Mouse (Mus musculus) mouse embryonic stem cell (cell line): ENCODE results near the gene Nmur1.

Source experiments
- in situ Hi-C, 2 experiments: fragments of 300-500 bp; cut with MboI; formaldehyde crosslinking; loops; 1 replicate in 1 of 2; 3 replicates in 1 of 2; pipeline ENCODE4 v1.14.3; 2019 to 2020; ENCODE audit warnings: low sequenced_read_pairs in 2 of 2, low pct_unique_long_range_greater_than_20kb in 1 of 2, mixed read lengths in 1 of 2; ENCODE audit not compliant: unreplicated experiment in 1 of 2

Gene Nmur1

DNA sequence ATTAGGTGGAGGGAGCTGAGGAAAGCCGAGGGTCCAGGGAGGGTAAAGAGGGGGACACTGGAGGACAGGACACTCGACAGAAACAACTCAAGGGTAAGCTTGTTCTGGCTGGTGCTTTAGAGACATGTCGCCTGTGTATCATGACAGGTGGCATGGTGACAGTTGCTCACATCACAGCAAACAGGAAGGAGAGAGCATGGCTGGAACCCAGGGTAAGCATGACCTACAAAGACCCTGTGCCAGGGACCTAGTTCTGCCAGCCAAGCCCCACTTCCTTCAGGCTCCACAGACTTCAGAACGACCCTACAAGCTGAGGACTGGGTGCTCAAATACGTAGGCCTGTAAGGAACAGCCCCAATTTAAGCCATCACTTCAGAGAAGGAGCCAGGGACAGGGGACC is 2.1 kb downstream of the Nmur1 start:
- in situ Hi-C loops = no loop called here

DNA sequence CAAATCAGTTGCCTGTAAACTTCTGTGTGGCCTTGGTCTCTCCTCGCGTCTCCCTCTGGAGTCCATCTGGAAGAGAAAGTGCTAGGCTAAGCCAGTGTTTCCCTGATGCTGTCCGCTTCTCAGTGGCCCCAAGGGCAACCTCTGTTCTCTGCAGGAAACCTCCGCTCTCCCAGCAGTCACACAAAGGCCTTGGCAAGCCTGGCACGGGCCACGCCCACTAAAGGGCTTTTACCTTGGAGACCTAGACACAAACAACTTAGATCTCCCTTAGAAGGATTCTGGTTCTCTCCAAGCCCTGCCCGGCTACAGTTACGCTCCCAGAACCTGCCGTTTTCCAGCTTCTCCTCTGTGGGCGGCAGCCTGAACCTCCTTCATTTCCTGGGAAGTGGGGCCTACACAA is 5.0 kb downstream of the Nmur1 start:
- in situ Hi-C loops = no loop called here

DNA sequence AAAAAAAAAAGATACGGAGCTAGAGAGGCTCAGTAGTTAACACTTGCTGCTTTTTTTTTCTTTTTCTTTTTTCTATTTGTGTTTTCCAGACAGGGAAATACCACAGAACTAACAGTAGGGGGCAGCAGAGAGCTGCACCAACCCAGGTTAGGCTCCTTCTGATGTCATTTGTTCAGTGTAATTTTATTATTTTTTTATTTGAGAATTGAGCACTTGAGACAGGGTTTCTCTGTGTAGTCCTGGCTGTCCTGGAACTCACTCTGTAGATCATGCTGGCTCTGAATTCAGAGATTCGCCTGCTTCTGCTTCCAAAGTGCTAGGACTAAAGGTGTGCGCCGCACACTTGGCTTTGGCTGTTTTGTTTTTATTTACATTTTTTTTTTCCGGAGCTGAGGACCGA is 9.7 kb downstream of the Nmur1 start:
- in situ Hi-C loops = no loop called here

DNA sequence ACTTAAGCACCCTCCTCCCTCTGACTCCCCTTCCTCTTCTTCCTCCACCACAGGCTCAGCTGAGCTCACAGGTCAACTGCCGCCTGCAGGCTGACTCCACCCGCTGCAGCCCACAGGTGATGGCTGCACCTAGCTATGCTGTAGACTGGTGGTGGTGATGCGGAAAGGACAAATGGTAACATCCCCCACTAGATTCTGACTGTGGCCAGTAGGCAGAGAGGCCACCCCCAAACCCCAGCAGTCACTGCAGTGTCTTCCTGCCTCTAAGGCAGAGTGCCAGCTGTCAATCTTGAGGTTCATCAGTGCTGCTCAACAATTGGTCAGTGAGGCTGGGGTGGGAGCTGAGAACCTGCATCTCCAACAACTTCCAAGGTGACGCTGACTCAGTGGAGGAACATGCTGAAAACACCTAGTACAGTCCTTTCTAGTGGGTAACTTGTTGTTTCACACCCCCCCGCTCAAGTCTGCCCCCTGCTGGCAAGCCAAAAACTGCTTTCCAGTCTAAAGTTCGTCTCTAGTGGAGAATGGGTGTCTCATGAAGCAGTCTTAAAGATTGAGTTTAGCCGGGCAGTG is 10.3 kb downstream of the Nmur1 start:
- in situ Hi-C loops = no loop called here

DNA sequence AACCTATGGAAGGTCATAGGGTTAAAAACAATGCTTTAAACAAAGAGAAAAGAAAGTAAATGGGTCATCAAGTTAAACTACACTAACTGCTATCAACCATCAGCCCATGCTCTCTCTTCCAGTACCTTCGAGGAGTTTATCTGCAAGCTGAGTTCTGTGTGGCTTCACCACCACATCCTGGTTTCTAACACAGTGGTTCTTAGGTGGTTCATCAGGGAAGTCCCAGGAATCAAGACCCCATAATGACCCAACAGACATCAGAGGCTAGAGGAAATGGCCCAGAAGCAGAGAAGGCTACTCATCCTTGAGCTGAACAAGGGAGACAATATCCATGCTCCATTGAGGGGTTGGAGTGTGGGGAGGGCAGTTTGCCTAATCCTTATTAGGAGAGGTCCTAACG is 10.9 kb downstream of the Nmur1 start:
- in situ Hi-C loops = no loop called here

DNA sequence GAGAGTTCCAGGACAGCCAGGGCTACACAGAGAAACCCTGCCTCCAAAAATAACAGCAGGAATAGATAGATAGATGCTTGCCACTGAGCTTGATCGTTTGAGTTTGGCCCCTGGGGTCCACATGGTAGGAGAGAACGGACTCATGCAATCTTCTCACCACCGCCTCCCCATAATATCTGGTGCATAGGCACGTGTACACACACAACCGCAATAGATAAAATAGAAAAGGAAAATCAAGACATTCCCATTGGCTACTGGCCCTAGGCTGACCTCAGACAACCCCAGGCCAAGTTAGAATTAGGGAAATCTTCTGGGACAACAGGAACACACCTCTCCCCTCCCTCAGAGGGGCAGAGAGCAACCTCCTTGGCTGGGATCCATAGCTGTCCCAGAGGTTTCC is 11.3 kb downstream of the Nmur1 start:
- in situ Hi-C loops = no loop called here

DNA sequence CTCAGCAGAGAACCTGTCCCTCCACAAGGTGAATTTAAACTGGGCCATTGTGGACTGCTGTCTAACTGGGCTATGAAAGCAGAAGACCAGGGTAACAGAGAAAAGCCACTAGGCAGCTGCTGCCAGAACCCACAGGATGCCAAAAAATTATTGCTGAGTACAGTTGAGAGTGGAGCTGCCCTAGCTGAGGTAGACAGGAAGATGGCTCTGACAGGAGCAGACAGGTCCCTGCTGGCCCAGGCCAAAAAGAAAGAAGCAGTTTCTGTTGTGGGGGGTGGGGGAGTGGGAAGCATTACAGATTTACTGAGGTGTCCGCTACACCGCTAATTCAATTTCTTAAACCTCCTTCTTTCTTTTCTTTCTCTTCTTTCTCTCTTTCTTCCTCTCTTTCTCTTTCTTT is 16.6 kb downstream of the Nmur1 start:
- in situ Hi-C loops = no loop called here

DNA sequence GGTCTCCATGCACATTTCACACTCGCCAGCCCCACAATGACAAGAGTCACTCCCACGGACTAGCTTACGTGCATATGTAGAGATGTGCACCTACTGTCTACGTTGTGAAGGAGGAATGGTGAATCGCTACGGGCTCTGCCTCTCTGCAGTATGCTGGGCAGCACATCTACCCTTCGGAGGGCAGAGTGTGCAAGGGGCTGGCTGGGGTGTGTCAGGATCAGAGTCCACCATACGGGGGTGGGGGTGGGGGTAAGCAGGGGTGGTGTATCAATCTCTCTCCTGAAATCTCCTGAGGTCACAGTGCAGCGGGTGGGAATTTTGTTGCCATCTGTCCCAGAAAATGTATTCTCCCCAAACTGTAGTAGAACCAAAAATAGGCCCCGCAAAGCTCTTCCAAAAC is 17.5 kb downstream of the Nmur1 start:
- in situ Hi-C loops = no loop called here

DNA sequence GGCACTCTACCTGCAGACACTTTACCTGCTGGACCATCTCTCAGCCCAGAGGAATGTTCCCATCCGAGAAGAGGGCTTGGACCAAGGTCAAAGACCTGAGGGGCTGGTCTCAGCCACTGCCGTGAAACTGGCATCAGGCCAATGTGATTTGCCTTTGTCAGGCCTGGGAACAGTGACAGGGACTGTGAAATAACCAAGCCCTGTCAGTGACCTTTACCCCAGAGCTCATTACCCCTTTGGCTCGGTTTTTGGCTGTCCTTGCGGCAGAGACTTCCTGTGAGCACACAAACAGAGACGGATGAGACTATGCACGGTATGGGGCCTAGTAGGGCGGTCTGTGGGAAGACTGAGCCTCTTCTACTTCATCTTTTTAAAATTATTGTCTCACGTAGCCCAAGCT is 19.1 kb downstream of the Nmur1 start:
- in situ Hi-C loops = no loop called here

DNA sequence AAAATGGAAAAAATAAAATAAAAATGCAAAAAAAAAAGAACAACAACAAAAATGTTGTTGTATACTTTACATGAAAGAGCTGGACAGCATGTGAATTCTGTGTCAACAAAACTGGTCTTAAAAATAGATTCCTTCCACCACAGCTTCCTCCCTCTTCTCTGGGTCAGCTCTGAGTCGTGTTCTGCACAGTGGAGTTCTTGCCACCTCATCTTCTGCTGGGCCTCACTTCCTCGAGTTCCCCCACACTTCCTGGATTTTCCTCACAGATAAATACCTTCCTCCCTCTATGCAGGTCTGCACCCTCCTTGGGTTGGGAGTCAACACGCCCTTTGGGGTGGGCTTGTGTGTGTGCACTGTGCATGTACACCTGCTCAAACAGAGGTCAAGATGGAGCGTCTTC is 19.7 kb downstream of the Nmur1 start:
- in situ Hi-C loops = no loop called here

DNA sequence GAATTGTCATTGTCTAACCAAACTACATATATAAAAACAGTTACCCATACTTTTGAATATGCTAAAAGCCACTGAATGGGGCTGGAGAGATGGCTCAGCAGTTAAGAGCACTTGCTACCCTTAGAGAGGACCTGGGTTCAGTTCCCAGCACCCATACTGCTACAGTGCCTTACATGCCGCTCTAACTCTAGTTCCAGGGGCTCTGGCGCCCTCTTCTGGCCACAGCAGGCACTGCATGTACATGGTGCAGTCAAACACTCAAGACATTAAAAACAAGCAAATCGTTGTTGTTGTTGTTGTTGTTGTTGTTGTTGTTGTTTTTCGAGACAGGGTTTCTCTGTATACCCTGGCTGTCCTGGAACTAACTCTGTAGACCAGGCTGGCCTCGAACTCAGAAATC is 21.2 kb downstream of the Nmur1 start:
- in situ Hi-C loops = no loop called here

DNA sequence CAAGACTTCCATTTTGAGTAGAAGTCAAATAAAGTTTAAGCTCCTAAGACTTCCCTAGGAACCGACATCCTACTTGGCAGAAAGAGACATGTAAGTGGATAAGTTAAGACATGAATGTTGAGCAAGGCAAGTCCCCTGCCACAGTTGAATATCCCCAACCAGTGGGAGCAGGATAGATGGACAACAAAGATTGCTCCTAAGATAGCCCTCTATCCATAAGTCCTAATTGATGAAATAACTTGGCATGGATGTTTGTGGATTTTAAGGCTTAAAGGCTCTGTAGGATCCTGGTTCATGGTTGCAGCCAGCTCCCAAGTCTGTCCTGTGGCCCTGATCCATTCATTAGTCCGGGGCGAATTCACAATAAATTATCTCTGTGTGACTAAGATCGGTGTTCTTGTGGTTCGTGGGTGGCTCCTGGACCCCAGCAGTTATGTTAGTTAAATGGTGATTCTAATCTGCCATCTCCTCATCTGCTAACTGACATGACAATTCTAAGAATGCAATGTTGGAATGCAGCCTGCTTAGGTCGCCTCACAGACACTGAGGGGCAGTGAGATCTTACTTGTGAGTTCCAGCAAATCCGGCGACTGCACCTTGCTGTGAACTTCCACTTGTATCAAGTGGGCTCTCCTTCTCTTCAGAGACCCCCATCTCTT is 25.8 kb downstream of the Nmur1 start:
- in situ Hi-C loops = no loop called here

DNA sequence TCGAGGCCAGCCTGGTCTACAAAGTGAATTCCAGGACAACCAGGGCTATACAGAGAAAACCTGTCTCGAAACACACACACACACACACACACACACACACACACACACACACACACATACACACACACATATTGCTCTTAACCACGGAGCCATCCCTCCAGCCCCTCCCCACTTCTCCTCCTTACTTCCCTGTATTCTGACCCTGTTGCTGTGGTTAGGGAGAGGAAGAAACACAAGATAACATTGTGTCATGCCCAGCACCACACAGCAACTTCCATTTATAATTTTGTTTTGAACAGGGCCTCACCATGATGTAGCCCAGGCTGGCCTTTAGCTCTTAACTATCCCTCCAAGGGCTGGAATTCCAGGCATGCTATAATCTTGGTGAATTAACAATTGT is 26.7 kb downstream of the Nmur1 start:
- in situ Hi-C loops = loop anchor here in 1 of 2 experiments (25.0 kb wide), 1 partner anchor 663 kb away; no protein-coding TSS in a partner anchor

DNA sequence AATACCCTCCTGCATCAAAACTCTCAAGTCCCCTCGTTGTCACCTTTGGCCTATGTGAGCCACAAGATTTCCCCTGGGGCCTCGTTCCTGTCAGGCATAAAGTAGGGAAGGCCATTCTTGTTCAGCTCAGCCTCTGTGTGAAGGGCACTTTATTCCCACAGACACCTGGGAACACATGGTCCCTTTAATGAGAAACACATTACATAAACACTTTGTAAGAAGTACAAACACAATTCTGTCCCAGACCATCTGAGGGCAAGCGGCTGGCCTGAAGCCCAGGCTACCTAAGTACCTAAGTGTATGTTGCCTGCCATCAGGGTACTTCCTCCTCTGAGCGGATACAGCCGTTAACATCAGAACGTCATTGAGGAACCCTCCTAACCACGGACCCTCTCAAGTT is 27.8 kb downstream of the Nmur1 start:
- in situ Hi-C loops = loop anchor here in 1 of 2 experiments (25.0 kb wide), 1 partner anchor 664 kb away; no protein-coding TSS in a partner anchor

DNA sequence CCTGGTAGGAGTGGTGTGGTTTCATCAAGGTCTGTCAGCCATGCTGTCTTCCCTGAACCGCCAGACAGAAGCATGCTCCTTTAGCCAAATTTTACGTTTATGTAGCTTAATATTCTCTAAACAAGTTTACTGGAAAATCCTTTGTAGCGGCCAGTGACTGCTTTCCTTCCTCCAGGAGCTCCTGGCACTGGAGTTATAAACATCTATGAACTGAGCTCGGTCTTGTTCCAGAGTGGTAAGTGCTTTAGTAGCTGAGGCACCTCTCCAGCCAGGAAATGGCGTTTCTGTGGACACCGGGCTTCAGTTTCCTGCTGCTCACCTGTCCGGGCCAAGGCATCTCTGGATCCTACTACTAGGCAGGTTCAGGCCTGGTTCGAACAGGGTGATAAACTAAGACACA is 28.4 kb downstream of the Nmur1 start:
- in situ Hi-C loops = loop anchor here in 1 of 2 experiments (25.0 kb wide), 1 partner anchor 665 kb away; no protein-coding TSS in a partner anchor

DNA sequence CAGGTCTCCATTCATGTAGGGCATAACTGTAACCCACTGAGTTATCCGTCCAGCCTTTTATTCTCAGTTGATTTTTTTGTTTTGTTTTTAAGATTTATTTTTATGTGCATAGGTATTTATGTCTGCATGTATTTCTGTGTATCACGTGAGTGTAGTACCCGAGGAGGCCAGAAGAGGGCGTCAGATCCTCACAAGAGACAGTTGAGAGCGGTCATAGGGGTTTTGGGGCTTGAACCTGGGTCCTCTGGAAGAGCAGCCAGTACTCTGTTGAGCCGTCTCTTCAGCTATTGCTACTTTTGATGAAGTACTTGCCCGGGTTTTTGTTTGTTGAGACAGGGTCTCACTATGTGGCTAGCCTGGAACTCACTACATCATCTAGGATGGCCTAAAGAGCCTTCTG is 30.1 kb downstream of the Nmur1 start:
- in situ Hi-C loops = loop anchor here in 1 of 2 experiments (25.0 kb wide), 1 partner anchor 666 kb away; no protein-coding TSS in a partner anchor

DNA sequence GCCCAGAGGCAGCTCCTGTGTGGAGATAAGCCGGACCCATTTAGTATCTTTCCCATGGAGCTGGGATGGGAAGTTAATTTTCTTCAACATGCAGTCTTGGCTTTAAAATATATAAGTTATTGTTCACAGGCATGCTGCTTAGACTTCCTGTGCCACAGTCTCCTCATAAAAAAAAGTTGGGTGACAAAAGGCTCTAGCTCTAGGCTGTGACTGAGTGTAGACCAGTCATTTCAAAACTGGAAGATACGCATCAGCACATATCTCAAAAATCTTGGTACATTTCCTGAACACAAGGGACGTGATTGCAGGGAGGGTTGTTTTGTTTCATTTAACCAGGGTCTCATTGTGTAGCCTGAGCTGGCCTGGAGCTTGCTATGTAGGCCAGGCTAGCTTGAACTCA is 31.8 kb downstream of the Nmur1 start:
- in situ Hi-C loops = loop anchor here in 1 of 2 experiments (25.0 kb wide), 1 partner anchor 668 kb away; no protein-coding TSS in a partner anchor

DNA sequence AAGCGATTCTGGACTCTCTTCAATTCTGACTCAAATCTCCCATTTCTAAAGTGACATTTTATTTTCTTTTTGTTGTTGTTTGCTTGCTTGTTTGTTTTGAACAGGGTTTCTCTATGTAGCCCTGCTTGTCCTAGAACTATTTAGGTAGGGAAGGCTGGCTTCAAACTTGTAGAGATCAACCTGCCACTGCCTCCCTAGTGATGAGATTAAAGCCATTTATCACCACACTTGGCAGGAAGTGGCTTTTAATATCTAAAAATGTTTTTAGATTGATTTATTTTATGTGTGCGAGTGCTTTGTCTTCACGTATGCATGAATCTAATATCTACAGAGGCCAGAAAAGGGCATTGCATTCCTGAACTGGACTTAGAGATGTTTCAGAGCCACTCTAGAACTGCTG is 32.8 kb downstream of the Nmur1 start:
- in situ Hi-C loops = loop anchor here in 1 of 2 experiments (25.0 kb wide), 1 partner anchor 669 kb away; no protein-coding TSS in a partner anchor

DNA sequence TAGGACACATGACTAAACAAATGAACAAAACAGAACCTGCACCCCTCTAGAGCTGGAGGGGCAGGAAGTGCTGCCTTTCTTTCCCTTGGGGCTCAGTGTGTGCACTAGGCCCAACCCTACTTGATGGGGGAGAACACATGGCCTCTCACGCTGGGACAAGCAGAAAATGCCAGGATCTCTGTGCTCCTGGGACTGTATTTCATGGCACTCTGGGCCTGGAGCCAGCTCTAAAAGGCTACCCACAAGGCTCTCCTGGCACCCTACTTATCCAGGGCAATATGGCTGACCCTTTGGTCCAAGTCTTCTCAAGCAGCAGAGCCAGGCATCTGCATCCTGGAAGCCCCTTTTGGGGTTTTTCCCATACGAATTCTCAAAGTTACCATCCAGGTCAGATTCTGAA is 34.6 kb downstream of the Nmur1 start:
- in situ Hi-C loops = loop anchor here in 1 of 2 experiments (25.0 kb wide), 1 partner anchor 671 kb away; no protein-coding TSS in a partner anchor

DNA sequence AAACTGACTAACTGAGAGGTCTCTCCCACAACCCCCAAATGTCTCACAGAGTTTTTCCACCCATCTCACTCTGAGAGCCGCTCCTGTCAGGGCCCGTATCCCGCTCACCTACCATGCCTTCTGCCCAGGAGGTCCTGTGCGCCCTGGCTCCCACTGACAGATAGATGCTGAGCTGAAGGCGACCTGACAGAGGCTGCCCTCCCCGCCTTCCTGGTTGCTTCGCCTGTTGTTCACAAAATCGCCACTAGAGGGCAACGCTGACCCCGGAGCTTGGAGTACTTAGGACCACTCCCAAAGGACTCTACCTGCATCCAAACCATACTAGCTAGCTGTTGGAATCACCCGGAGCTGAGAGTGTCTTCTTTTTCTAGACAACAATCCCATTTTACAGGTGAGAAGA is 36.8 kb downstream of the Nmur1 start:
- in situ Hi-C loops = loop anchor here in 1 of 2 experiments (25.0 kb wide), 1 partner anchor 673 kb away; no protein-coding TSS in a partner anchor
